Mouse (Mus musculus) embryonic facial prominence, embryonic 14.5 days (tissue): ENCODE measurements at regions not wholly inside any gene's neighbourhood (a gene's known extent, or its start where the extent isn't known, plus 50 kb on each side); places are given as distances from the start of the nearest gene placed in this dataset.
"Not testable (repeated sequence)": the region's sequence is repeated elsewhere in the genome, so short reads cannot be mapped to it uniquely, and the experiment has no call there.

Experiments used
- ATAC-seq: fragments of 200-750 bp; cut with Nextera tagmentation; 2 replicates; pipeline ENCODE4 v1.8.0; 2017; ENCODE audit warnings: low read depth, moderate number of reproducible peaks, moderate TSS enrichment
- DNase-seq: peaks from one replicate; pipeline ENCODE4 v3.0.0-alpha.2; 2015; ENCODE audit warnings: low spot score
- H3K27ac ChIP-seq: fragments of 300-500 bp; sonication (generic); replicated peaks from 2 replicates; pipeline ENCODE4 v1.5.1; 2014; ENCODE audit warnings: low read depth, mild to moderate bottlenecking, low read length, moderate library complexity
- H3K27me3 ChIP-seq: fragments of 300-500 bp; sonication (generic); replicated peaks from 2 replicates; pipeline ENCODE4 v1.6.1; 2014; ENCODE audit warnings: low read length; ENCODE audit not compliant: control insufficient read depth, insufficient read depth
- H3K36me3 ChIP-seq: fragments of 300-500 bp; sonication (generic); 2 replicates; pipeline ENCODE4 v1.6.1; 2014; ENCODE audit warnings: low read length, mixed read lengths; ENCODE audit not compliant: control insufficient read depth, insufficient read depth
- H3K4me1 ChIP-seq: fragments of 300-500 bp; sonication (generic); 2 replicates; pipeline ENCODE4 v1.6.1; 2014; ENCODE audit warnings: antibody characterized with exemption, low read length; ENCODE audit not compliant: control insufficient read depth, insufficient read depth
- H3K4me2 ChIP-seq: fragments of 300-500 bp; sonication (generic); 2 replicates; pipeline ENCODE4 v1.6.1; 2014; ENCODE audit warnings: low read depth, mild to moderate bottlenecking, low read length, moderate library complexity, mixed read lengths
- H3K4me3 ChIP-seq: fragments of 300-500 bp; sonication (generic); 2 replicates; pipeline ENCODE4 v1.5.1; 2014; ENCODE audit warnings: low read depth, mild to moderate bottlenecking, low read length
- H3K9ac ChIP-seq: fragments of 300-500 bp; sonication (generic); 2 replicates; pipeline ENCODE4 v1.6.1; 2014; ENCODE audit warnings: low read depth, mild to moderate bottlenecking, low read length, moderate library complexity, mixed read lengths
- H3K9me3 ChIP-seq: fragments of 300-500 bp; sonication (generic); 2 replicates; pipeline ENCODE4 v1.6.1; 2016; ENCODE audit warnings: low read length; ENCODE audit not compliant: control insufficient read depth
- WGBS: fragments of 180-500 bp; shearing (Covaris S2); extraction: QIAGEN DNeasy Blood & Tissue Kit; methylation state at CpG from one replicate; pipeline ENCODE4 v1.1.7; 2014; 5-methylcytosine and 5-hydroxymethylcytosine counted together

- DNase-seq: peak; percentile 5
These were observed 90.6 kb downstream of the 4921511C20Rik start for GRCm38 (mm10) chrX:127484659-127485058.

GRCm38 (mm10) chrX:127519114-127519513 is 125.0 kb downstream of the 4921511C20Rik start:
- no peak overlapping the region for H3K9ac ChIP-seq
- H3K27ac ChIP-seq: no peak overlapping the region
- no peaks in the 10 kb centered on the region for H3K9me3 ChIP-seq
- no peak overlapping the region for H3K4me3 ChIP-seq
- H3K4me2 ChIP-seq: no peak overlapping the region
- H3K27me3 ChIP-seq: no peaks in the 10 kb centered on the region
- DNase-seq (no peak), ATAC-seq (no peak)
- no peaks in the 10 kb centered on the region for H3K36me3 ChIP-seq
- H3K4me1 ChIP-seq: no peaks in the 10 kb centered on the region

More at GRCm38 (mm10) chrX:127484659-127485058, 90.6 kb downstream of the 4921511C20Rik start:
- Histone ChIP-seq H3K4me2 (no peak overlapping the region), H3K27ac (no peak overlapping the region), H3K36me3 (no peaks in the 10 kb centered on the region), H3K9me3 (no peaks in the 10 kb centered on the region), H3K9ac (no peak overlapping the region), H3K4me1 (no peaks in the 10 kb centered on the region), H3K27me3 (no peaks in the 10 kb centered on the region), H3K4me3 (no peak overlapping the region)
- no peak for ATAC-seq

GRCm38 (mm10) chrX:127524543-127524942 is 130.4 kb downstream of the 4921511C20Rik start:
- not testable (repeated sequence) for H3K27me3 ChIP-seq, DNase-seq, H3K36me3 ChIP-seq, H3K4me2 ChIP-seq, H3K4me3 ChIP-seq, H3K27ac ChIP-seq, H3K4me1 ChIP-seq, ATAC-seq, H3K9me3 ChIP-seq, H3K9ac ChIP-seq
- 79% methylated on average over 1 of the region's 1 CpGs for WGBS

- DNase-seq: peak; percentile 0
- Histone ChIP-seq H3K4me1 (no peaks in the 10 kb centered on the region), H3K4me3 (no peak overlapping the region), H3K4me2 (no peak overlapping the region), H3K9me3 (no peaks in the 10 kb centered on the region), H3K27me3 (no peaks in the 10 kb centered on the region), H3K27ac (no peak overlapping the region), H3K9ac (no peak overlapping the region), H3K36me3 (no peaks in the 10 kb centered on the region)
- ATAC-seq: no peak
These were observed 159.9 kb downstream of the 4921511C20Rik start for GRCm38 (mm10) chrX:127554001-127554400.
